Mouse (Mus musculus): ENCODE data around the gene Ube2j1. TPM values are rescaled to one million over a fixed set of nuclear protein-coding genes. Genes with fewer than 3 reads are reported as not detected.

The Ube2j1 gene
- polyA plus RNA-seq, 2 experiments, result 13.3 to 35.9 TPM

DNA sequence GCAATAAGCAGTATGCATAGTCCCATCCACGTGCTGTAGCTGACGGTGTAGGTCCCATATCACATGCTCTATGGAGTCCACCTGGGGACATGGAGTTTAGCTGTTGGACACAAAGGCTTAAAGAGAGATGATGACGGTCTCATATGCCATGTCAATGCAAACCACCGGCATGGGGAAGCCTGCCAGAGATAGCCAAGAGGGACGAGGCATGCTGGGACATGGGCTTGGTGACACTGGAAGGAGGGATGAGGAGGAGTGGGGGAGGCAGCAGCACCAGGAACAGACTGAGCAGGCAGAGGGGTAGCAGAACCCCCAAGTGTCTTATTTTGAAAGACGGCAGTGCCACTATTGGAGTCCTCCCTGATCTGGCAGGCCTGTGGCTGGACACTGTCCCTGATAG lies 36.6 kb downstream of the Ube2j1 start:
- WGBS (ENCODE audit: insufficient replicate concordance), result 62% methylated on average over 6 of the region's 6 CpGs

GRCm38 (mm10) chr4:33068894-33069293 lies 37.7 kb downstream of the Ube2j1 start:
- ATAC-seq (ENCODE audit: insufficient read depth) (no peak), DNase-seq (ENCODE audit: low read depth in 3 of 3, low spot score in 3 of 3) (no peak)
- no peak for TF ChIP-seq EP300 (IDR thresholded peaks at IDR 0.05; ENCODE audit: low read depth)
- no peak for TF ChIP-seq CTCF (IDR thresholded peaks at IDR 0.05; ENCODE audit: low read depth)
- H3K27me3 ChIP-seq (ENCODE audit: control insufficient read depth, insufficient read depth, low read length), result no peaks in the 10 kb centered on the region
- 59% methylated on average over 6 of the region's 6 CpGs for WGBS (ENCODE audit: insufficient replicate concordance)
- H3K4me1 ChIP-seq (replicated peaks; ENCODE audit: control insufficient read depth in 2 of 2, insufficient read depth in 2 of 2, low read length in 1 of 2), result peaks cover 8 to 14% of the 10 kb centered on the region in 2 experiments
- no peak overlapping the region for H3K4me2 ChIP-seq (ENCODE audit: low read depth)
- H3K9me3 ChIP-seq (ENCODE audit: control insufficient read depth, low read length), result no peaks in the 10 kb centered on the region
- no peak overlapping the region for H3K4me3 ChIP-seq (ENCODE audit: insufficient read depth in 1 of 2, low read depth in 2 of 2, low read length in 2 of 2)
- no peaks in the 10 kb centered on the region for H3K36me3 ChIP-seq (replicated peaks; ENCODE audit: control insufficient read depth, insufficient read depth, low read depth)
- H3K27ac ChIP-seq, result no peak overlapping the region
- H3K9ac ChIP-seq (replicated peaks), result no peak overlapping the region

More for the DNA sequence above, 36.6 kb downstream of the Ube2j1 start:
- H3K9me3 ChIP-seq (ENCODE audit: control insufficient read depth, low read length), result no peaks in the 10 kb centered on the region
- no peak for TF ChIP-seq EP300 (IDR thresholded peaks at IDR 0.05; ENCODE audit: low read depth)
- TF ChIP-seq CTCF (IDR thresholded peaks at IDR 0.05; ENCODE audit: low read depth), result no peak
- no peak overlapping the region for H3K4me2 ChIP-seq (ENCODE audit: low read depth)
- H3K27ac ChIP-seq, result no peak overlapping the region
- no peaks in the 10 kb centered on the region for H3K27me3 ChIP-seq (ENCODE audit: control insufficient read depth, insufficient read depth, low read length)
- H3K9ac ChIP-seq (replicated peaks), result no peak overlapping the region
- ATAC-seq (ENCODE audit: insufficient read depth) (no peak), DNase-seq (ENCODE audit: low read depth in 3 of 3, low spot score in 3 of 3) (no peak)
- H3K4me1 ChIP-seq (replicated peaks; ENCODE audit: control insufficient read depth in 2 of 2, insufficient read depth in 2 of 2, low read length in 1 of 2), result peaks cover 7 to 10% of the 10 kb centered on the region in 2 experiments
- no peaks in the 10 kb centered on the region for H3K36me3 ChIP-seq (replicated peaks; ENCODE audit: control insufficient read depth, insufficient read depth, low read depth)
- H3K4me3 ChIP-seq (ENCODE audit: insufficient read depth in 1 of 2, low read depth in 2 of 2, low read length in 2 of 2), result no peak overlapping the region

DNA sequence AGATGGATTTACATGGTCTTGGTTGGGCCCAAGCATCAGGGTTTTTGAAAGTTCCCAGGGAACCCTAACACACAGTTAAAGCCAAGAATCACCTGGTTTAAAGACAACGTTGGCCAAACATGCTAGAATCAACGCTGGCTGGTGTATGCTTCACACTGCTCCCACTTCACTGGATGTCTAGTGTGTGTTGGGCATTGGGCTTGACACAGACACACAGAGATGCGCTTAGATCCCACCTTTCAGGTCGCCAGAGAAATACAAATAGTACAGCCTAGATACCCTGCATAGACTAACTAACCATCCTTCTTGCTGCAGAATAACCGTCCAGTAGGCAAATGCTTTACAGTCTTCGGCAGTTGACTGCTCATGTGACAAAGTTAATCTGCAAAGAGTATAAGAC lies 39.1 kb downstream of the Ube2j1 start:
- peaks cover 8 to 14% of the 10 kb centered on the region in 2 experiments for H3K4me1 ChIP-seq (replicated peaks; ENCODE audit: control insufficient read depth in 2 of 2, insufficient read depth in 2 of 2, low read length in 1 of 2)
- no peak for TF ChIP-seq CTCF (IDR thresholded peaks at IDR 0.05; ENCODE audit: low read depth)
- no peak for TF ChIP-seq EP300 (IDR thresholded peaks at IDR 0.05; ENCODE audit: low read depth)
- DNase-seq (ENCODE audit: low read depth in 3 of 3, low spot score in 3 of 3) (no peak), ATAC-seq (ENCODE audit: insufficient read depth) (no peak)
- H3K36me3 ChIP-seq (replicated peaks; ENCODE audit: control insufficient read depth, insufficient read depth, low read depth), result no peaks in the 10 kb centered on the region
- H3K9ac ChIP-seq (replicated peaks), result no peak overlapping the region
- no peak overlapping the region for H3K27ac ChIP-seq
- no peaks in the 10 kb centered on the region for H3K9me3 ChIP-seq (ENCODE audit: control insufficient read depth, low read length)
- 67% methylated on average over 6 of the region's 6 CpGs for WGBS (ENCODE audit: insufficient replicate concordance)
- H3K4me2 ChIP-seq (ENCODE audit: low read depth), result no peak overlapping the region
- no peak overlapping the region for H3K4me3 ChIP-seq (ENCODE audit: insufficient read depth in 1 of 2, low read depth in 2 of 2, low read length in 2 of 2)
- H3K27me3 ChIP-seq (ENCODE audit: control insufficient read depth, insufficient read depth, low read length), result no peaks in the 10 kb centered on the region

DNA sequence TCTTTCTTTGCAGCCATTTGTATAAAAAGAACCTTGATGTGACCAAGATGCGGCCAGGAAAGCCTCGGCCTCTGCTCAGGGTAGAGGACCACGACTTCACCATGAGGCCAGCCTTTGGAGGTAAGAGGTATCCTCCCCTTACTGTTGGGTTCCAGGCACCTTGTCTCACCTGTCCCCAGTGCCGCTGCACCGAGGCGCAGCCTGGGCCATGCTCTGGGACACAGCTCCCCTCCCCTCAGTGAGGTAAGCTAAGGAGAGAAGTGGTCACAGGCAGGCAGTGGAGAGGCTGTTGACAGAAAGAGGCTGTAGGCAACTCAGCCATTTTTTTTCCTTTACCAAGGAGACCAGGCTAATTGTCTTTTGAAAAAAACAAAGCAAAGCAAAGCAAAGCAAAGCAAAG lies 40.1 kb downstream of the Ube2j1 start:
- no peak for ATAC-seq (ENCODE audit: insufficient read depth)
- no peak for DNase-seq (ENCODE audit: low read depth in 3 of 3, low spot score in 3 of 3)
- no peak overlapping the region for H3K9ac ChIP-seq (replicated peaks)
- peaks cover 8 to 14% of the 10 kb centered on the region in 2 experiments for H3K4me1 ChIP-seq (replicated peaks; ENCODE audit: control insufficient read depth in 2 of 2, insufficient read depth in 2 of 2, low read length in 1 of 2)
- no peak overlapping the region for H3K27ac ChIP-seq
- 72% methylated on average over 6 of the region's 6 CpGs for WGBS (ENCODE audit: insufficient replicate concordance)
- H3K27me3 ChIP-seq (ENCODE audit: control insufficient read depth, insufficient read depth, low read length), result no peaks in the 10 kb centered on the region
- no peaks in the 10 kb centered on the region for H3K36me3 ChIP-seq (replicated peaks; ENCODE audit: control insufficient read depth, insufficient read depth, low read depth)
- H3K9me3 ChIP-seq (ENCODE audit: control insufficient read depth, low read length), result no peaks in the 10 kb centered on the region
- H3K4me3 ChIP-seq (ENCODE audit: insufficient read depth in 1 of 2, low read depth in 2 of 2, low read length in 2 of 2), result no peak overlapping the region
- TF ChIP-seq EP300 (IDR thresholded peaks at IDR 0.05; ENCODE audit: low read depth) (no peak), CTCF (IDR thresholded peaks at IDR 0.05; ENCODE audit: low read depth) (no peak)
- no peak overlapping the region for H3K4me2 ChIP-seq (ENCODE audit: low read depth)

DNA sequence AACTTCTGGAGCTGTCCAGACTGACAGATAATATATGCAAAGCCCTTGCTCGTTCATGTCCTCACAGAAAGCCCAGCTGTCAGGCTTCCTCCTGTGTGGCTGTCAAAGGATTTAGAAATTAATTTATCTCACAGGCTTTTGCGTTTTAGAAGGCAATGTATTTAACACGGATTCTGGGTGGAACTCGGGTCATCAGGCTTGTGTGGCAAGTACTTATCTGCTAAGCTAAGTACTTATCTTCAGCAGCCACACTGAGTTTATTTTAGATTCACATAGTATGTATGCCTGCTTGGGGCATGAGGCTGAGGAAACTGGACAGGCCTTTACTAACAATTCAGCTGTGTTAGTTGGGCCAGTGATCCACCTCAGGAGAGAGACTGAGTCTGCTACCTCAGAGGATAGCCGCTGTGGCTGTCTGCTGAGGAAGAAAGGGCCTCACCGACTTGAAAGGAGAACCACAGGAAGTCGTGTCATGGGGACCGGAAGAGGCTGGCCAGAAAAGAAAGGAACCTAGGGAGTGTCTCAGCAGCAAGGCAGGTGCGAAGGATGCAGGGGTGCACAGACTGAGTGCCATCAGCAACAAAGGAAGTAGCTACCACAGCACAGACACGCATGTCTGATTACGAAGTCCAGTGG lies 41.4 kb downstream of the Ube2j1 start:
- Histone ChIP-seq H3K27ac (no peak overlapping the region), H3K4me2 (ENCODE audit: low read depth) (peak overlapping the region; percentile 40), H3K36me3 (replicated peaks; ENCODE audit: control insufficient read depth, insufficient read depth, low read depth) (no peaks in the 10 kb centered on the region), H3K9me3 (ENCODE audit: control insufficient read depth, low read length) (no peaks in the 10 kb centered on the region), H3K4me3 (ENCODE audit: insufficient read depth in 1 of 2, low read depth in 2 of 2, low read length in 2 of 2) (no peak overlapping the region), H3K4me1 (replicated peaks; ENCODE audit: control insufficient read depth in 2 of 2, insufficient read depth in 2 of 2, low read length in 1 of 2) (peaks cover 8 to 14% of the 10 kb centered on the region in 2 experiments), H3K27me3 (ENCODE audit: control insufficient read depth, insufficient read depth, low read length) (no peaks in the 10 kb centered on the region), H3K9ac (replicated peaks) (no peak overlapping the region)
- TF ChIP-seq CTCF (IDR thresholded peaks at IDR 0.05; ENCODE audit: low read depth) (no peak), EP300 (IDR thresholded peaks at IDR 0.05; ENCODE audit: low read depth) (no peak)
- 0 out of 2 replicates have a peak, but pooled peaks have one; percentile 39 for ATAC-seq (ENCODE audit: insufficient read depth)
- peak in 2 of 3 experiments; percentile 17 to 28 for DNase-seq (ENCODE audit: low read depth in 3 of 3, low spot score in 3 of 3)
- WGBS (ENCODE audit: insufficient replicate concordance), result 11% methylated on average over 11 of the region's 11 CpGs
